In genomic region chr16:49964321-49964986, GRCm38 (mm10) we compare ENCODE assay signal across 13 mouse cellular contexts.
DNase-seq lines count a peak whose midpoint lies in the region; ATAC-seq and TF ChIP-seq lines count a peak whose summit lies in the region.
"Had no signal": no experiment of that assay in that cellular context is flagged by ENCODE, and none has a peak within 500 bp of the region (broad histone marks: within the 10 kb centered on the region; RNA-seq: fewer than 3 reads in every experiment).

No protein-coding gene starts in this region.

- no peak for ATAC-seq in lung, embryonic 14.5 days (ENCODE audit: insufficient read depth)
- peak; percentile 57 for ATAC-seq in stomach, embryonic 14.5 days (ENCODE audit: insufficient number of reproducible peaks, insufficient read depth, low FRiP score, low read depth)

- H3K4me1 ChIP-seq in lung, embryonic 14.5 days (ENCODE audit: insufficient read depth) = peaks cover 27% of the 10 kb centered on the region
- peaks cover 8% of the 10 kb centered on the region for H3K4me1 ChIP-seq in stomach, embryonic 14.5 days (ENCODE audit: control insufficient read depth, insufficient read depth, low read length)

- no peaks in the 10 kb centered on the region for H3K27me3 ChIP-seq in lung, embryonic 14.5 days (ENCODE audit: insufficient read depth, low read length)
- H3K27me3 ChIP-seq in stomach, embryonic 14.5 days (ENCODE audit: control insufficient read depth, insufficient read depth, low read length) = no peaks in the 10 kb centered on the region
- H3K27me3 ChIP-seq: embryonic facial prominence, embryonic 12.5 days; midbrain, embryonic 15.5 days had no signal

- TF ChIP-seq CTCF in lung, embryonic 14.5 days (IDR thresholded peaks at IDR 0.05; ENCODE audit: low read depth) = no peak

- no peak overlapping the region for H3K4me3 ChIP-seq in lung, embryonic 14.5 days (ENCODE audit: low read depth, low read length)
- H3K4me3 ChIP-seq in stomach, embryonic 14.5 days (ENCODE audit: low read depth, low read length) = no peak overlapping the region
- H3K4me3 ChIP-seq: embryonic facial prominence, embryonic 12.5 days; heart, embryonic 10.5 days; midbrain, embryonic 15.5 days had no signal

- no peak overlapping the region for H3K4me2 ChIP-seq in lung, embryonic 14.5 days
- H3K4me2 ChIP-seq in stomach, embryonic 14.5 days (replicated peaks; ENCODE audit: low read depth, low read length) = no peak overlapping the region
- H3K4me2 ChIP-seq: embryonic facial prominence, embryonic 12.5 days; midbrain, embryonic 15.5 days had no signal

- WGBS in lung, embryonic 14.5 days = 37% methylated on average over 7 of the region's 7 CpGs
- whole genome bisulfite sequencing in stomach, embryonic 14.5 days = 44% methylated on average over 7 of the region's 7 CpGs

- no peak overlapping the region for H3K9ac ChIP-seq in lung, embryonic 14.5 days
- no peak overlapping the region for H3K9ac ChIP-seq in stomach, embryonic 14.5 days (replicated peaks; ENCODE audit: low read depth, low read length)
- H3K9ac ChIP-seq: embryonic facial prominence, embryonic 12.5 days; midbrain, embryonic 15.5 days had no signal

- no peaks in the 10 kb centered on the region for H3K9me3 ChIP-seq in lung, embryonic 14.5 days (ENCODE audit: low read depth, low read length)
- no peaks in the 10 kb centered on the region for H3K9me3 ChIP-seq in stomach, embryonic 14.5 days (ENCODE audit: control insufficient read depth, low read depth, low read length)
- H3K9me3 ChIP-seq: embryonic facial prominence, embryonic 12.5 days; heart, embryonic 10.5 days; midbrain, embryonic 15.5 days had no signal

- DNase-seq in adrenal gland, postnatal 10 days = peak; percentile 34
- DNase-seq in adrenal gland, postnatal 4 days (ENCODE audit: low spot score in 2 of 2) = no peak
- no peak for DNase-seq in lung, embryonic 14.5 days
- no peak for DNase-seq in lung, postnatal 36 days
- peak; percentile 55 for DNase-seq in induced T-regulatory cell, adult 2 months (ENCODE audit: low read depth)
- DNase-seq in MN1 (ENCODE audit: low spot score) = no peak
- no peak for DNase-seq in right cerebral cortex, postnatal 36 days (ENCODE audit: low spot score in 2 of 2)
- DNase-seq: cerebellum, adult 9-11 months; right cerebral cortex, postnatal 25 days had no signal

- no peaks in the 10 kb centered on the region for H3K36me3 ChIP-seq in lung, embryonic 14.5 days (ENCODE audit: insufficient read depth)
- H3K36me3 ChIP-seq in stomach, embryonic 14.5 days (ENCODE audit: control insufficient read depth, insufficient read depth, low read length) = no peaks in the 10 kb centered on the region
- H3K36me3 ChIP-seq: embryonic facial prominence, embryonic 12.5 days; heart, embryonic 10.5 days; midbrain, embryonic 15.5 days had no signal

- peak overlapping the region; percentile 78; the same call in 1 of the 2 replicates for H3K27ac ChIP-seq in lung, embryonic 14.5 days (ENCODE audit: low read depth)
- no peak overlapping the region for H3K27ac ChIP-seq in stomach, embryonic 14.5 days (ENCODE audit: low read length)
- H3K27ac ChIP-seq: embryonic facial prominence, embryonic 12.5 days; heart, embryonic 10.5 days; midbrain, embryonic 15.5 days had no signal

Comparison
In these comparisons a context has a peak if more than half of its experiments do, and no peak if none do; other contexts are left out.
1. DNase-seq: peak in adrenal gland, postnatal 10 days (single experiment) and induced T-regulatory cell, adult 2 months (single experiment); none in adrenal gland, postnatal 4 days (0 of 2), lung, embryonic 14.5 days (single experiment), lung, postnatal 36 days (single experiment), MN1 (single experiment) and right cerebral cortex, postnatal 36 days (0 of 2).